Comparison of ENCODE assay signal across 19 mouse cellular contexts in genomic region chr5:54005865-54006225, GRCm38 (mm10). TPM values are rescaled to one million over a fixed set of nuclear protein-coding genes. Genes with fewer than 3 reads are reported as not detected.
DNase-seq lines count a peak whose midpoint lies in the region; ATAC-seq and TF ChIP-seq lines count a peak whose summit lies in the region.
"Had no signal": no experiment of that assay in that cellular context is flagged by ENCODE, and none has a peak within 500 bp of the region (broad histone marks: within the 10 kb centered on the region; RNA-seq: fewer than 3 reads in every experiment).

No protein-coding gene starts in this region.

- peak; percentile 63; the same call in 1 of the 2 replicates for ATAC-seq in midbrain, embryonic 11.5 days (ENCODE audit: low FRiP score)
- ATAC-seq in activated CD4-positive, CD25-positive, alpha-beta regulatory T cell, adult 4 months: peak; percentile 9
- peak; percentile 19 for ATAC-seq in inflammation-experienced regulatory T-cells, adult 6 months
- ATAC-seq: forebrain, embryonic 15.5 days; intestine, embryonic 16.5 days had no signal

- WGBS in heart, adult 2 months: 44% methylated on average over 6 of the region's 6 CpGs
- WGBS in midbrain, embryonic 11.5 days: 40% methylated on average over 6 of the region's 6 CpGs
- 43% methylated on average over 6 of the region's 6 CpGs for WGBS in midbrain, embryonic 10.5 days

- H3K9me3 ChIP-seq in midbrain, embryonic 11.5 days (ENCODE audit: control insufficient read depth, low read length): no peaks in the 10 kb centered on the region
- no peaks in the 10 kb centered on the region for H3K9me3 ChIP-seq in midbrain, embryonic 10.5 days (replicated peaks)
- H3K9me3 ChIP-seq: forebrain, embryonic 15.5 days; G1E; heart, embryonic 10.5 days; hindbrain, embryonic 13.5 days had no signal

- no peak for TF ChIP-seq CTCF in heart, adult 2 months (IDR thresholded peaks at IDR 0.05)

- intact Hi-C loops in heart, adult 2 months (cut with DNase I): no loop called here

- peaks cover 5% of the 10 kb centered on the region for H3K79me2 ChIP-seq in heart, adult 2 months (replicated peaks; ENCODE audit: control insufficient read depth, insufficient read depth, low read length)

- H3K4me1 ChIP-seq in heart, adult 2 months (ENCODE audit: control insufficient read depth, insufficient read depth, low read length): peaks cover 8% of the 10 kb centered on the region
- H3K4me1 ChIP-seq in midbrain, embryonic 11.5 days (ENCODE audit: control insufficient read depth, insufficient read depth, low read length): peaks cover 9% of the 10 kb centered on the region
- peaks cover 15% of the 10 kb centered on the region for H3K4me1 ChIP-seq in midbrain, embryonic 10.5 days

- no peak for TF ChIP-seq EP300 in heart, adult 2 months (IDR thresholded peaks at IDR 0.05; ENCODE audit: insufficient read depth, low read depth, low read length)

- no peaks in the 10 kb centered on the region for H3K27me3 ChIP-seq in heart, adult 2 months (ENCODE audit: control insufficient read depth, insufficient read depth, low read length)
- no peaks in the 10 kb centered on the region for H3K27me3 ChIP-seq in midbrain, embryonic 11.5 days (ENCODE audit: control insufficient read depth, insufficient read depth, low read length)
- no peaks in the 10 kb centered on the region for H3K27me3 ChIP-seq in midbrain, embryonic 10.5 days (ENCODE audit: low read depth, poor library complexity, severe bottlenecking)
- H3K27me3 ChIP-seq: forebrain, embryonic 15.5 days; hindbrain, embryonic 13.5 days had no signal

- peak overlapping the region; percentile 13; the same call in 1 of the 2 replicates for H3K27ac ChIP-seq in heart, adult 2 months
- H3K27ac ChIP-seq in midbrain, embryonic 11.5 days (ENCODE audit: low read depth, low read length): no peak overlapping the region
- H3K27ac ChIP-seq in midbrain, embryonic 10.5 days (replicated peaks): no peak overlapping the region; the same call in 1 of the 2 replicates
- H3K27ac ChIP-seq: forebrain, embryonic 15.5 days; heart, embryonic 10.5 days; hindbrain, embryonic 13.5 days had no signal

- H3K4me3 ChIP-seq in heart, adult 2 months: no peak overlapping the region
- H3K4me3 ChIP-seq in midbrain, embryonic 11.5 days (ENCODE audit: low read depth, low read length): no peak overlapping the region
- no peak overlapping the region for H3K4me3 ChIP-seq in midbrain, embryonic 10.5 days
- H3K4me3 ChIP-seq: forebrain, embryonic 15.5 days; heart, embryonic 10.5 days; hindbrain, embryonic 13.5 days had no signal

- DNase-seq in heart, adult 2 months: no peak
- DNase-seq in heart, adult 8-10 months (ENCODE audit: low spot score): no peak
- DNase-seq in midbrain, embryonic 11.5 days (ENCODE audit: low spot score, missing footprints): no peak
- no peak for DNase-seq in midbrain, embryonic 10.5 days (ENCODE audit: low spot score)
- DNase-seq in urinary bladder, postnatal 14 days (ENCODE audit: low spot score): no peak
- DNase-seq: adrenal gland, postnatal 10 days; cerebellum, adult 11 months; cerebellum, adult 8-10 months; cerebellum, postnatal 14 days; gastrocnemius, postnatal 14 days; heart, postnatal 10 days; heart, postnatal 4 days had no signal

- H3K36me3 ChIP-seq in heart, adult 2 months (ENCODE audit: control insufficient read depth, insufficient read depth, low read length): peaks cover 11% of the 10 kb centered on the region
- no peaks in the 10 kb centered on the region for H3K36me3 ChIP-seq in midbrain, embryonic 11.5 days (ENCODE audit: control insufficient read depth, insufficient read depth, low read length)
- no peaks in the 10 kb centered on the region for H3K36me3 ChIP-seq in midbrain, embryonic 10.5 days
- H3K36me3 ChIP-seq: forebrain, embryonic 15.5 days; heart, embryonic 10.5 days; hindbrain, embryonic 13.5 days had no signal

- no peak for TF ChIP-seq POLR2A in heart, adult 2 months (IDR thresholded peaks at IDR 0.05; ENCODE audit: insufficient read depth, low read depth, low read length)

- no peak overlapping the region for H3K4me2 ChIP-seq in midbrain, embryonic 11.5 days
- H3K4me2 ChIP-seq: forebrain, embryonic 15.5 days; hindbrain, embryonic 13.5 days had no signal

- H3K9ac ChIP-seq in heart, adult 2 months (ENCODE audit: low read depth, low read length): no peak overlapping the region
- H3K9ac ChIP-seq in midbrain, embryonic 11.5 days (ENCODE audit: low read length): no peak overlapping the region
- H3K9ac ChIP-seq: forebrain, embryonic 15.5 days; hindbrain, embryonic 13.5 days had no signal

RNA-seq across cellular contexts. Expression of gene Stim2, which starts 7.5 kb away (rescaled TPM):
- total RNA-seq in heart, adult 2 months (2021): 10 to 100 TPM; 16.5 to 17.2 TPM
- polyA plus RNA-seq in heart, adult 2 months (2012; rRNA removed): 8.2 and 11.5 TPM in 2 replicates
- 10 to 100 TPM; 11.8 to 15.7 (median 14.7) TPM for total RNA-seq in heart, adult 8-10 months (2022)
- polyA plus RNA-seq in midbrain, embryonic 11.5 days (2014; fragmentation: Nextera tagmentation; extraction: Ambion mirVana): 23.1 and 24.0 TPM in 2 replicates
- polyA plus RNA-seq in midbrain, embryonic 10.5 days (2016; fragmentation: Nextera tagmentation; extraction: Ambion mirVana): 12.5 and 16.7 TPM in 2 replicates
- polyA plus RNA-seq in activated CD4-positive, CD25-positive, alpha-beta regulatory T cell, adult 4 months (2017; shearing (Covaris generic)): 10 to 100 TPM; 19.4 to 19.7 TPM
- 10 to 100 TPM; 17.0 to 31.7 (median 27.5) TPM for polyA plus RNA-seq in inflammation-experienced regulatory T-cells, adult 6 months (2017; shearing (Covaris generic))

Comparison
In these comparisons a context has a peak if more than half of its experiments do, and no peak if none do; other contexts are left out.
1. ATAC-seq: peak in every context shown above with its lines; median percentile 63 in midbrain, embryonic 11.5 days; 19 in inflammation-experienced regulatory T-cells, adult 6 months; 9 in activated CD4-positive, CD25-positive, alpha-beta regulatory T cell, adult 4 months.